Mouse (Mus musculus) ovary, postnatal 36 days (tissue): ENCODE measurements around the gene Hist2h2bb.
"Not testable (repeated sequence)": the region's sequence is repeated elsewhere in the genome, so short reads cannot be mapped to it uniquely, and the experiment has no call there.

Source experiments
- DNase-seq: peaks from one replicate; pipeline ENCODE4 v3.0.0; 2022; ENCODE audit warnings: low spot score, mixed read lengths

Gene Hist2h2bb

GRCm38 (mm10) chr3:96263558-96264403 is 5.8 kb upstream of the Hist2h2bb start:
- peak; percentile 50 for DNase-seq

DNA sequence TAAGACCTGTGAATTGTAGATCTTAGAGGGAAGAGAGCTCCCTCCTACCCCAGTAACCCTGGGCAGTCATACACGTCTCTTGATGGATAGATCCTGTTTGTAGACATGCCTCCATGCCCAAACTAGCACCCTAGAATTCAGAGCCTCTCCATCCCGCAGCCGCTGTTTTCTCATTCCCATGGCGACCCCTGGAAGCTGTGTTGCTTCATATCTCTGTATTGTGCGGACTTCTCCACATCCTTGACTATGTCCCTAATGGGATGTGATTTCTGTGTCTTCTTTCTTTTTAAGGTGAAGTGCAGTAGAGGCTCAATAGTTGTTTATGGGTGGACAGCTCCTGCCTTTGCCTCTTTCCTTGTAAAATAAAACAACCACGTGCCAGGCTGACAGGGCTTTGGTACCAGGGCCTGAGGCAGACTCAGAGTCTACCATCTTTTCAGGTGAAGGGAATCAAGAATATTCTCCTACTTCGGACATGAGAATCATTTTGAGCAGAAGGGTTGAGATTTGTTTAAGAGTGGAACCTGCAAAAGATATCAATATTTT is 5.1 kb upstream of the Hist2h2bb start:
- no peak for DNase-seq

GRCm38 (mm10) chr3:96266132-96266710 is 3.3 kb upstream of the Hist2h2bb start:
- DNase-seq: no peak

- no peak for DNase-seq
These were observed 2.0 kb upstream of the Hist2h2bb start for GRCm38 (mm10) chr3:96267541-96267940.

DNA sequence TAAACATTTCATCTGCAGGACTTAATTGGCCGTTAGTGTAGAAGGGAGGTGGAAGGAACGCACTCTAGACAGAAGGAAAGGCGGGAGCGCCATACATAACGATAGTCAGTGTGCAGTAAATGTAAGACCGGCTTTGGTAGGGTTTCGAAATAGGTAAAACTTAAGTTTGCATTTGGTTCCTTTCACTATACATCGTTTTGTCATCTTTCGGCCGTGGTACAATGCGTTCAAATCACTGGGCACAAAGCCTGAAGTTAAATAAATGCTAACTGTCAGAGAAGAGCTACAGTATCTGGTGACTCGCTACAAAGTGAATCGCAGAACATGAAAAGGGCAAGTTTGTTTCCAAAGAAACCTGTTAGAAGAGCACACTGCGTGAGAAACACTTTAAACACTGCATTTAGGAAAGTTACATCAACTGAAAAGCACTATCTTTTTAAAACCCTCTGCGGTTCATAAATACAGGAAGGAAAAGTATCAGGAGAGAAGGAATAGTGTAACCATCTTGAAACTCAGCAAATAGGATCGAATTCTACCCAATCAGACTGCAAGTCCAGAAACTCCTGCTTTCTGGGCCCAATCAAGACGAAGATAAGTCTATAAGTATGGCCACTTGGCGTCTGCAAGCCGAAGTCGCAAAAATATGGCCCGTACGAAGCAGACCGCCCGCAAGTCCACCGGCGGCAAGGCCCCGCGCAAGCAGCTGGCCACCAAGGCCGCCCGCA is 1.3 kb upstream of the Hist2h2bb start, which contains the start of gene Hist2h3b:
TSS of gene Hist2h3b (plus strand) at position 604 of the 725 bp plus-strand sequence.
- peak; percentile 80 for DNase-seq

GRCm38 (mm10) chr3:96268776-96269378 is 675 bp upstream of the Hist2h2bb start:
- DNase-seq: peak; percentile 25

GRCm38 (mm10) chr3:96273591-96274465 is 4.3 kb downstream of the Hist2h2bb start:
- no peak for DNase-seq

GRCm38 (mm10) chr3:96277428-96277799 is 7.9 kb downstream of the Hist2h2bb start:
- DNase-seq: peak; percentile 30

DNA sequence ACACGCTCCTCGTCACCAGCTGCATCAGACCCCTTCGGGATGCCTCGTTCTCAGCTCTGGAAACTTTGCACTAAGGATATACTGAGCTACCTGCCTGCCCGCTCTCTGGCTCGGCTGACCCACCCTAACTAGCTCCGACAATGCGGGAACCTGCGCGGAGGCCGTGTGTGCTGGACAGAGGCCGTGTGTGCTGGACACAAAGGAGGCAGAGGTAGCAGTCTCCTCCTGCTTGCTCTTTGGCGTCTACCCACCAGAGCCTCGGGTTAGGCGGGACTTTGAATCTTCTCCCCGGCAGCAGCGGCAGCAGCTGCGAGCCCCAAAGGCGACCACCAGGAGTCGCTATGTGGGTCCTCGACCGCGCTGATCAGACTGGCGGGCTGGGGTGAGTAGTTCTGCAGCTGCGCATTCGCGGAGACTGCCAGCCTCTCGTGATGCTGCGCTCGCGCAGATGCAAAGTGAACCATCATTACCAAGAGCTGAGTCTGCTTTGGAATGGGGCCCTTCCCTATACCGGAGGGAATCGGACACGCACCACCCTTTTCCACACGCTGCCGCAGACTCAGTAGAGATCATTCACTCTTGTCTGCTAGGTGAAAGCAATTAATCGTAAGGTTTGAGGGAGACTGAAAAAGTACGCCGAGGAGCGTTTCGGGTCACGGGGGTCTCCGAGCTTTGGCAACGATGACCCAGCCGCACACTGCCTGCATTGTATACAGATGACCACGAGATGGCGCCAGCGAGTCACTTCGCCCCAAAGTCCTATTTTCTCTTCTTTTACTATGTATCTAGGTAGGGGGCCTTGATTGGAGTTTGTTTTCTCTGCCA is 8.5 kb downstream of the Hist2h2bb start:
- DNase-seq: peak; percentile 89

DNA sequence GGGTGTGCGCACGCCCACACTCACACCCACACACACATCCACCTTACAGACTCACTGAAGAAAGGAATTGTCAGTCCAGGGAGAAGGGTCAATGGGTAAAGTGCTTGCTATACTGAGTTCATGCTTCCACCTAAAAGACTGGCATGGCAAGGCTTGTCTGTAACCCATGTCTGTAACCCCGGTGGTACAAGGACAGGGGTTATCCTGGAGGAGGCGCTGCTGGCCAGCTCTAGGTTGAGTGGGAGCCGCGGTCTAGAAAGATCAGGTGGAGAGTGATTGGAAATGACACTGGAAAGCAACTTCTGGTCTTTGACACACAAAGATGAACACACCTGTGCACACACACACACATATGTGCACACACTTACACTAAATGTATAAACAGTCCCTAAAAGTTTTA is 11.1 kb downstream of the Hist2h2bb start:
- no peak for DNase-seq

DNA sequence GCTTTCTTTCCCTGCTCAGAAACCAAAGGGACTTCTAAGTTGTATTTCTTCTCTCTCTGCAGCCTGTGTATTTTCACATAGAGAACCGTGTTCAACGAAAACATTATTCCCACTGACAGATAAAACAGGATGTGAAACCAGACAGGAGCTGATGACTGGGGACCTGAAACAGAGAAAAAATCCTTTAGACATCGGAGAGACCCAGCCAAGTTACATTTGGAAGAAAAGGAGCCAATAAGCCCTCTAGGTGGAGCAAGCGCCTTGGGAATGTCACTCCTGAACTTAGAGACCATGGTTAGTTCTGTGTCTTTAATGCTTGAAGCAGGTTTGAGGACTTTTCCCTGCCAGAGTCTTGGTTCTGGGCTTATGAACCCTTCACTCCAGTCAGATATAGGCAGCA is 14.9 kb downstream of the Hist2h2bb start:
- DNase-seq: no peak

GRCm38 (mm10) chr3:96287334-96287733 is 17.8 kb downstream of the Hist2h2bb start:
- DNase-seq: not testable (repeated sequence)

DNA sequence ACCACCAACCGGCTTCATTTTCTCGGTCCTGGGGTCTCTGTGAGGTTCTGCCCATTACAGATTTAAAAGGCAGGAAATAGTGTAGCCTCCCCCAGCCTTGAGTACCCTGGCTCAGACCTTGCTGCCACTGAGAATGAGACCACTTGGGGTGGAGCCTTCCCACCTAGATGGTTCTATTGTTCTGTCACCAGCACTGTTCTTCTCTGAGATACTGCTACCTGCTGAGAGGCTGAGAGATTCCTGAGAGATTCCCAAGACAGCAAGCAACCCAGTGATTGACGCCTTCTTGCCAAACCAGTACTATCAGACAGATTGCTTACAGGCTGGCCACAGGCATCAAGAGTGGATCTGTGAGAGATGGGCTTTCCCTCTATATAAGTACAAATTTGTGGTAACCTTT is 19.6 kb downstream of the Hist2h2bb start:
- no peak for DNase-seq

GRCm38 (mm10) chr3:96290727-96291126 is 21.2 kb downstream of the Hist2h2bb start:
- not testable (repeated sequence) for DNase-seq

GRCm38 (mm10) chr3:96292641-96293040 is 23.1 kb downstream of the Hist2h2bb start:
- no peak for DNase-seq

DNA sequence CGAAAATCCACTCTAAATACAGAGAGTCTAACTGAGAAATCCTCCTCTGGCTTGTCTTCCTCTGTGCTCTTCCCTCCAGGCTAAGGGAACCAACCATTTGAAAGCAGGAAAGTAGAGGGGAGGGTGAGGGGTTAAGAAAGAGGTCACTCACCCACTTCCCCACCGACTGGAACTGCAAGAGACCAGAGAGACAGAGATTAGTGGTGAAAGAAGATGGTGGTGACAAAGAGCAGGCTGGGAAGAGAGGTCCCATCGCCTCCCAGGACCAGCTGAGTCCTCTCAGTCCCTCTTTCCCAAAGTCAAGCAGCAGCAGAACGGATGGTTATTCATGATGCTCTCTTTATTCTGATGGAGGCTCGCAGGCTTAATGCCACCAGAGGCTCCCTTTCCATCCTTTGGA is 23.8 kb downstream of the Hist2h2bb start:
- DNase-seq: no peak

DNA sequence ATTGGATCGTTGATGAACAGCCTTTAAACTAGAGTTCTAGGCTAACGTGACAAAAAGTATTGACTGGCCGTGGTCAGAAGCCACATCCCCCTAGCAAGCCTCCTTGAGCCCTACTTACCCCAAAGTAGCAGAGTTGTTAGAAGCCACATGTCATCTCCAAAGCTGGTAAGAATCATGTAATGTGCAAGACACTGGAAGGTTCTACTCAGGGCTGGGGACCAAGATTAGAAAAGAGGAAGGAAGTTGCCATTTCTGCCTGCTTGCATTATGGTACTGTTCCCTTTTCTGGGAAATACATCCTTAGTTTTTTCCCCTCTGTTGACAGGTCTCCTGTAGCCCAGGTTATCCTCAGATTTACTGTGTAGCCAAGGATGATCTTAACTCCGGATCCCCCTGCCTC is 24.2 kb downstream of the Hist2h2bb start, which contains the start of gene Fcgr1:
TSS of gene Fcgr1 (minus strand) at position 183 of the 400 bp plus-strand sequence.
- DNase-seq: no peak

- no peak for DNase-seq
These were observed 28.8 kb downstream of the Hist2h2bb start for GRCm38 (mm10) chr3:96298360-96298759.

GRCm38 (mm10) chr3:96299562-96299961 is 30.0 kb downstream of the Hist2h2bb start:
- DNase-seq: no peak
